Mouse (Mus musculus) 3134 (cell line): ENCODE data around the gene Dysf.

Experiments used
- DNase-seq: peaks from one replicate; pipeline ENCODE4 v3.0.0-alpha.2; 2011; ENCODE audit warnings: low spot score; ENCODE audit not compliant: insufficient read length; ENCODE audit errors: extremely low read depth

Dysf gene

DNA sequence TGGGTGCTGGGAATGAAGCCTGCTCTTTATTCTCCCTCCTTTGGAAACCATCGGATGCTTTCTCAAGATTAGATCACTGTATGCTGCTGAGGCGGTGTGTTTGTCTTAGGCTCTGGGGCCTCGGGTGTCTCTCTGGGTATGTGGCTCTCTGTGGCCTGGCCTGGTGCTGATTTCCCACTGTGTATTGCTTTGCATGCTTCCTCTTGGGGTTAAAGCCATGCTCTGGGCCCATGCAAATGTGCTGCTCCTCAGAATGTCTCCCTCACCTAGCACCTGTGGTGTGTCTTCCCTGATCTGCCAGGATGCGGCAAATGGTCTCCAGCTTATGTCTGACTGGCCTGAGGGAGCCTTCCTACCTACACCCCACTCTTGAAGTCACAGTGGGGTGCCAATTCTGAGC, 41.8 kb downstream of the Dysf start:
- no peak for DNase-seq

DNA sequence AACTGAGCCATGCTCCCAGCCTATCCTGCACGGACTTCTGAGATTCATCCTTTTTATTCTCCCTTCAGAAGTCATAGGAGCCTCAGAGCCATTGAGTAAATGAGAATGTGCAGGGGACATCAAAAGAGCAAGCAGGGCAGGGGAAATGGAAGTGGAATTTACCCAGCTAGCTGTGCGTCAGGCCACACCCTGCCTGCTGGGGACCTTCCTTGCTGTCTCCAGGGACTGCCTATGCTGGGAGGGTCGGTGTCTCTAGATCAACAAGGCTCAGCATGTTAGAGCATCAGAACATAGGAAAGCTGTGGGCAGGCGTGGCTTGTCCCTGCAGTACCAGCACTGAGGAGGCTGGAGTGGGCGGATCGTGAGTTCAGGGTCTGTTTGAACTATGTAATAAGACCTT, 42.6 kb downstream of the Dysf start:
- DNase-seq = no peak

- DNase-seq = no peak
Observed at GRCm38 (mm10) chr6:84053874-84054530, 45.6 kb downstream of the Dysf start.

DNA sequence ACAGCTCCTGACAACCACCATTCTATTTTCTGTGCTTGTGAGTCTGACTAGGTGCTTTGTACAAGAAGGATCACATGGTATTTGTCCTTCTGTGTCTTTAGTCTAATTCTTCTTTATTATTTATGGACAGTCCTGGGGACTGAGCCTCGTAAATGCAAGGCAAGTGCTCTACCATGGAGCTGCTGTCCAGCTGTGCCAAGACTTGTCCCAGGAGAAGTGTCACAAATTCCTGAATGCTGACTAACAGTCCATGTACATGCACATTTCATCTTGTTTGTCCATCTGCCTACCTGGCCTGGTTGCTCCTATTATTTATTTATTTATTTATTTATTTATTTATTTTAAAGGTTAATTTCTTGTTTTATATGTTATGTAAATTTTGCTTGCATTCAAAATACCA, 47.2 kb downstream of the Dysf start:
- no peak for DNase-seq

DNA sequence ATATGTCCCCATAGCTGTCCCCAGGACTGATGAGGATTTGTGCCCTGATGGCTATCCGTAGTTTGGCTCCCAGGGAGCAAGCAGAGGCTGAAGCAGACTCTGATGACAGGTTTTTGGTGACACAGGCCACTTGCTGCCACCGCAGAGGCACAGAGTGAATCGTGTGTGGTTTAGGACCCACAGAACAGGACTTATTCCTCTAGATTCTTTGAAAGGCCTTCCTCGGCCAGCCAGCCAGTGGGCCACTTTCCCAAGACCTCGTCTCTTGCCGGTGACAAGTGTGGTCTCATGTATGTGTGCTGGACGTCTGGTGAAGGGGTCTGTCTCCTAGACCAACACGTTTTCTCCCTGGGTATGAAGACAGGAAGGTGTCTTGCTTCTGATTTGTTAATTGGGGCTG, 48.8 kb downstream of the Dysf start:
- DNase-seq = no peak

GRCm38 (mm10) chr6:84058671-84059141, 50.3 kb downstream of the Dysf start:
- peak; percentile 30 for DNase-seq

GRCm38 (mm10) chr6:84059771-84060414, 51.5 kb downstream of the Dysf start:
- DNase-seq = no peak

- DNase-seq = no peak
Observed at GRCm38 (mm10) chr6:84061328-84061727, 52.9 kb downstream of the Dysf start.

DNA sequence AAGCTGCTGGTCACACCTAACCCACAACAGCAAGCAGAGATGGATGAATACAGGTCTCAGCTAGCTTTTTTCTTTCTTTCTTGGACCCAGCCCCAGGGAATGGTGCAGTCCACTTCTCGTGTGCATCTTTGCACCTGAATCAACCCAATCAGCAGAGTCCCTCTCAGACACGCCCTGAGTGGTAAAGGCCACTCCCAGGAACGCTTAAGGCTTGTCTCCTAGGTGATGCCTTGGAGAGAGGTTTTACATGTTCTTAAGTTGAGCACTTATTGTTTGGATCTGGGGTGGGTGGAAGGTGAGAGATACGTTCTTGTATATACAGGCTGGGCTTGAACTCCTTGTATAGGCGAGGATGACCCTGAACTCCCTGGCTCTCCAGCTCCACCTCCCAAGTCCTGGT, 54.2 kb downstream of the Dysf start:
- no peak for DNase-seq

- no peak for DNase-seq
Observed at GRCm38 (mm10) chr6:84068236-84068635, 59.8 kb downstream of the Dysf start.

DNA sequence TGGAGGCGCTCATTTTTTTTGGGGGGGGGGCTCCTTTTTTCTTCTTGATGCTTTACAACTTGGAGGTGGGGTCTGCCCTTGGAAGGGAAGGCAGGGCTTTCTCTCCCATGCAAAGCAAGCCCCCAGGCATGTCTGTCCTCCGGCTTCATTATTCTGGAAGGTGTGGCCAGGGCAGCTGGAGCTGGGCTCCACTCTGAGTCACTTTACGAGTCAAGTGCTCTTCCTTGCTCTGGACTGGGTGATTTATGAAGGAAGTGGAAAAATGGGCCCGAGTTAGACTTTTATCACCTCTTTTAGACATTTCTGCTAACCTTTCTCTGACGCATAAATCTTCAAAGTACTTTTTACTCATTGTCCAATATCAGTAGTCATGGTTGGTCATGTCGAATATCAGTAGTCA, 61.9 kb downstream of the Dysf start:
- DNase-seq = no peak

DNA sequence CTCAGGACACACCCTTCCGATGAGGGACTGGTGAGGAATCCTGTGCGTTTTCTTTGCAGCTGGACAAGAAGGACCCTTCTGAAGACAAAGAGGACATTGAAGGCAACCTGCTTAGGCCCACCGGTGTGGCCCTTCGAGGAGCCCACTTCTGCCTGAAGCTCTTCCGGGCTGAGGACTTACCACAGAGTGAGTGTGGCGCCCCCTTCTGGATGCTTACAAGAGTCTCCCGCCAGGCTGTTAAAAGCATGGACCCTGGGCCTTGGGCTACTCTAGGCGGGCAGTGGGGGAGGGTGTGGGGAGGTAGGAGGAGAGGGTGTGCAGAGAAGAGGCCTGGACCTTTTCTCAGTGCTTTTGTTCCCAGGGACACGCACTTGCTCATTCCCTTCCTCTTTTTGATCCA, 64.2 kb downstream of the Dysf start:
- DNase-seq = no peak

GRCm38 (mm10) chr6:84078172-84078571, 69.8 kb downstream of the Dysf start:
- DNase-seq = no peak

DNA sequence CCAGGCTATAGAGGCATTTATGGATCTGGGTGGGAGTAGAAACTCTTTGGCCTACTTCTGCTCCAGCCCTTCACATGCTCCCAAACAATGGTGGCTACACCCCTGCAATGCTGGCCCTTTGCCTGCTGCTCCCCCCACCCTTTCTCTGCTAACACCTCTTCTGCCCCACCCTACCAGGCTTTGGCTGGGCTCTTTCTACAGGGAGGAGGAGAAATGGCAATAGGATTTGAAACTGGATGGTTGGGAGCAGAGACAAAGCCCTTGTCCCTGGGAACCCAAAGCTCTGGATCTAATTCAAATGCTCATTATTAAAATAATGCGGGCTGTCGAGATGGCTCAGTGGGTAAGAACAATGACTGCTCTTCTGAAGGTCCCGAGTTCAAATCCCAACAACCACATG, 72.2 kb downstream of the Dysf start:
- DNase-seq = no peak

DNA sequence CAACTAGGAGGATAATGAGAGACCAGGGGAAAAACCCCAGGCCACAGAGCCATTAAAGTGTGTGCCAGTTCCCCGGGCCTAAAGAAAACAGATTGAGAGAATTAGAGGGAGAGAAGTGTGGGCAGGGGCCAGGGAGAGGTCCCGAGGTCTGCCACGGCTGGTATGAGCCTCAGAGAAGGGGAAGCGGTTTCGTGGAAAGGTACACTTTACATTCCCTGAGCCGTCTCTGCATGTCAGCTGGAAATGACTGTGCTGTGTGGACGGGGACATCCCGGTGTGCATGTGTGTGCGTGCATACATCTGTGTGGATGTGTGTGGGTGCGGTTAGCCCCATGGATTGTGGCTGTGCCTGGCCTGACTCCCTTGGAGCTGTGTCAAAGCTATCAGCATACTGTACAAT, 76.4 kb downstream of the Dysf start:
- peak; percentile 56 for DNase-seq

DNA sequence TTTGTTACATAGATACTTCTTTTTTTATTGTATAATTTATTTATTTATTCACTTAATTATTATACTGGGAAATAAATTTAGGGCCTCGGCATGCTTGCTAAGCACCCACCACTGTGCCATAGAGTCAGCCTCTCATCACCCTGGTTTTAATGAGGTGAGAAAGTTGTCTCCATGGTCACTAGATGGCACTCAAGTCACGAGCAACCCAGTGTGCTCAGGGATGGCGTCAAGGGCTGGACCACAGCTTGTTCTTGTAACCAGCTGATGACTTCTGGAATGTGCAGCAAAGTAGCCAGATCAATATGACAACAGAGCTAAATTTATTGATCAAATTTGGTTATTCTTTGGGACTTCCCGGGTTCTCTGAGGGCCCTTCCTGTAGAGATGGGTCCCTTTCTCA, 85.1 kb downstream of the Dysf start:
- DNase-seq = no peak

DNA sequence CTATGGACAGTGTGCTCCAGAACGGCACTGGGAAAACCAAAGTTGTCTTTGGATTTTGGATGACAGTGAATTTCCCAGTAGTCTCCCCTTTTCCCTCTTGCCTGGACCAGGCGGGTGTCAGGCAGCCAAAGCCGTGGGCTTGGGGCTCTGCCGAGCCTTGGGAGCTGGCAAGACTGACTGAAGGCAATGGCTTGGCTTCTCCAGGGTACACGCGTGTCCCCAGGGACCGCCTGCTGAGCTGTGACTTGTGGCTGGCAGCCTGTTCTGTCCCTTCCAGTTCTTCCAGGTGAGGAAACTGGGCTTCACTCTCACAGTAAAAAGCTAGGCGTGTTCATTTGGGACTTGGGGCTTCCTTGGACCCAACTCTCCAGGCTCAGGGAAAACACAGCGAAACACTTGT, 86.1 kb downstream of the Dysf start:
- DNase-seq = no peak

DNA sequence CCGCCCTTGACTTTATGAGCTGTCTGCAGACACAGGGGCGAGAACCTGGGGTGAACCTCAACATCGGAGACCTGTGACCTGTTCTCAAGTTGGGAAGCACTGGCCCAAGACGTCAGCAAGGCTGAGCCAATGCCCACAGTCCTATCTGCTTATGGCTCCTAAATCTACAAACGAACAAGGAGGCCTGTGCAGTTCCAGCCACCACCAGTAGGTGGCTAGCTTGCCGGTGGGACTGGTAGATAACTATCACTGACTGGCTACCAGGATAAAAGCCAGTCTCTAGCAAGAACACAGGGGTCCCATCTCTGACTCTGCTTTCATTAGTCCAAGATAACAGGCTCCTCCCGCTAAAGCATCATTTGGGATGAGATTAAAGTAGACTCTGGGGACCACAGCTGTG, 86.6 kb downstream of the Dysf start:
- no peak for DNase-seq

- DNase-seq = no peak
Observed at GRCm38 (mm10) chr6:84095882-84096281, 87.5 kb downstream of the Dysf start.

DNA sequence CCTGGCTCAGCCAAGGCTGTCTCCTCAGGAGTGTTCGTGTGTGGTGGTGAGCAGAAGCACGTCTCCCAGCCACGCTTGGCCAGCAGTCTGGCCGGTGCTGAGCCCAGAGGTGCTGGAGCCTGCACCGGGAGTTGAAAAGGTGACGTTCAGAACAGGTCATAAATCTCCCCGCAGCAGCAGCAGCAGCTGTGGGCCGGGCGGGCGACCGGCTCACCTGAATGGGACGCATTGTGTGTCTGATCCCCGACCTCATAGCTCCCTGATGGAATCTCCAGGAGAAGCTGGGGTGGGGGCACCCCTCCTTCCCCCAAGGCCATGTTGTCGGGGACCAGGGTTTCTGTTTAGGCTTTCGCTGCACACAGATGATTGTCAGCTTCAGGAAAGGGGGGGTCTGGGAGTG, 93.6 kb downstream of the Dysf start:
- DNase-seq = no peak

GRCm38 (mm10) chr6:84105148-84106022, 97.0 kb downstream of the Dysf start:
- no peak for DNase-seq

DNA sequence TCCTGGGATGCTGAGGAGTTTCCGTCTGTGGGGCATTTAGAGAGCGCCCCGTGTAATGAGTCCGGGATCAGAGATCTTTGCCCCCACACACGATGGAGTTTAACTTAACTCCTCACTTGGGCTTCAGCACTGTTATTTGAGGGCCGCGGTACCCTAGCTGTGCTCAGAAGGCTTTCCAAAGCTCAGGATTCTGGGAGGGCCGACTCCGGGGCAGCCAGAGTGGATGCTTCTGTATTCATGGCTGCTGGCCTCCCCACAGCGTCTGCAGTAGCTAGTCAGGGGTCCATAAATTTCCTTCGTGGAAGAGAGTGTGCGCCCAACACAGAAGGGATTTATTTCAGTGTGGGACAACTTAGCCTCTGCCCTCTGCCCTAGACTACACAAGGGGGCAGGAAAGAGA, 97.7 kb downstream of the Dysf start:
- no peak for DNase-seq
